Mouse (Mus musculus) embryo, embryonic 11.5 days (tissue): ENCODE measurements around the gene Olfr1045.
"Not testable (repeated sequence)": the region's sequence is repeated elsewhere in the genome, so short reads cannot be mapped to it uniquely, and the experiment has no call there.

Experiments used
- DNase-seq: peaks from one replicate; pipeline ENCODE4 v3.0.0-alpha.2; 2012; ENCODE audit warnings: low read depth, low spot score

Olfr1045 gene

GRCm38 (mm10) chr2:86202909-86203308 is at the start of gene Olfr1045:
Gene Olfr1045 (minus strand): TSS chr2:86203009.
- no peak for DNase-seq

DNA sequence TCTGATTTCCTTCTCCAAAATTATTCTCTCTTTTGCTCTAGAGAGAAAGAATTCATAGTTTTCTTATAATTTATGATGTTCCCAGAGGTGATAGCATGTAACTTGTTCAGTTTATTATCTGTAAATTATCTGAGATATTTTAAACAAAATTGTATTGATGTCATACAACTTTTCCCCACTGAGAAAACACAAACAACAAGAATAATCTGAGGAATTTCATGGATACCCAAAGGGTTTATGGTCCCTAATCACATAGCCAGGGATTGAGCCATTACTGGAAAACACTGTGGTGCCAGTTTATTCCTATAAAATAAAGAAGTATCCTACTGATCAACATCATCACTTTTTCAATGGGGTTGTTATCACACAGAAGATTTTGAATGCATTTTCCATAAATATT is 37.4 kb upstream of the Olfr1045 start, which contains the start of gene Olfr1048:
Gene Olfr1048 (minus strand): TSS at position 101 of the 400 bp plus-strand sequence.
- DNase-seq: no peak

DNA sequence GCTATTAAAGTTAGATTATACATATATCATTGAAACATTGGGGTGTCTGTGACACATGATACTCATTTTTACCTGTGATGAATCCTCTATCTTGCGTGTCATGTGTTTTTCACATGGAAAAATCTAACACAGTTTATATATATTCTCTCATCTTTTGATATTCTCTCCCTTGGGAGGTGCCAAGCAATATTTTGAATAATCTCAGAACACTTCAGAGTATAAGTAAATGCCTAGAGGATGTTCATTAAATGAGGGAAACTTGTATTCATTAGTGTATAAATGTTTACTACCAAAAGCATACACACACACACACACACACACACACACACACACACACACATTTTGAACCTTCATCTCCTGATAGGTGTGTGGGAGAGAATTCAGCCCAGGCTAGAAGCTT is 28.5 kb upstream of the Olfr1045 start, which contains the start of gene Olfr1047:
Gene Olfr1047 (minus strand): TSS at position 101 of the 400 bp plus-strand sequence.
- no peak for DNase-seq

DNA sequence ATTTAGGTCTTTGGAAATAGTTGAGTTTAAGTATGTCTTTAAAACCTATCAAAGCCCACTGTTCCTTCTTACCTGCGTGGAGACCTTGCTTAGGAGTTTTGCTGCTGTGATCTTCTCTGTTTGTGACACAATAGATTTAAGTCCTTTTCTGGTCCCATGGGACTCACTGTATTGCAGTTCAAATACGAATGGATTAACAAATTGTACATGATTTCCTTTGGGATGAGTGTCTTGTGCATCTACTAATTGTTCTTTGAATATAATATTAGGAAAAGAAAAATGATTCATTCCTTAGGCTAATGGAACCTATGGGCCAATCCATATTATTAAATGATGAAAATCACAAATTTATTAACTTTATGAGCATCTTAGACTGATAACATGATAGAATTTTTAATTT is 16.4 kb upstream of the Olfr1045 start, which contains the start of gene Olfr1046:
Gene Olfr1046 (minus strand): TSS at position 101 of the 400 bp plus-strand sequence.
- no peak for DNase-seq

DNA sequence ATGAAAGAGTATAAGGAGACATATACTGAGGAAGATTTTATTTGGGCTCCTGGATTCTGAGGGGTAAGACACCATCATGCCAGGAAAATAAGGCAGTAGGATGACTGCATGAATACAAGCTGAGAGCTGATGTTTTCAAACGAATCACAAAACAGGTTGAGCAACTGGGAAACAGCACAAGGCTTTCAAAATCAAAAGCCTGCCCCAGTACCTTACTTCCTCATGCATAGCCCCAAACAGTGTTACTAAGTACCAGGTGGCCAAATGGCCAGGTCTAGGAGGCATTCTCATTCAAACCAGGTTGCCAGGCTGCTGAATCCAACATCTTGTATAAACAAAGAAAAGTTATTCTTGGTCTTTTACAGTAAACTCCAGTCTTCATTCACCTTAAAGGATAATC is 6.9 kb downstream of the Olfr1045 start:
- no peak for DNase-seq

GRCm38 (mm10) chr2:86185583-86185982 is 17.2 kb downstream of the Olfr1045 start, which contains the start of gene Olfr52:
Gene Olfr52 (minus strand): TSS chr2:86185683.
- no peak for DNase-seq

DNA sequence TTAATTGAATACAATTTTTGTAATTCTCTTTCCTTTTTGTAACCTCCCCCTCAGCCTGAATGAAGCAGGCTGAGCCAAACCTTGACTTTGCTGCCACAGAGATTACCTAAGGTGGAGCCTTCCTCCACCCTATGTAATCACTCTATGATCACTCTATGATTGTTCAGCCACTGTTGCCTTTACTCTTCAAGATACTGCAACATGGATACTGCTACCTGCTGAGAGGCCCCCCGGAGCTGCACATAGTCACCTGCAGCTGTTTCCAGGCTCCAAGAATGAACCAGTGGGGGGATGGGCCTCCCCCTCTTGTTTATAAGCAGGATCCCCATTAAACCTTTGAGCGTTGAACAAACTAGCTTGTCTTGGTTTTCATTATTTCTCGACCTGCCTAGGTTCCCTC is 22.9 kb downstream of the Olfr1045 start:
- no peak for DNase-seq

DNA sequence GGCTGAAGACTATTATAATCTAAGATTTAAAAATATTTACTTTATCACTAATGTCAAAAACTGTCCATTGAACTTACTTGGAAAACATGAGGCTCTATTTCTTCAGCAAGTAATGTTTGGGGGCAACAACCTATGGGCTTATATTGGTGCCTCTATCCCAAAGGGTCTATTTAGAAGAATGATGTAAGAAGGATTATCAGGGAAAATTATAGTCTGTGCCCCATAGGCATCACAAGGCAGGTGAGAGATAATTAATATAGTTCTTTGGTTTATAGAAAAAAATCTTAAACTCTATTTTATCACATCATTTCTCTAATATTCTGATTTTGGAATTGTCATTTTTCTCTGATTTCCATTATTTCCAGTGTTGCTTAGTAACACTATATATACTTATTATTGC is 25.1 kb downstream of the Olfr1045 start, which contains the start of gene Olfr1044:
Gene Olfr1044 (minus strand): TSS at position 101 of the 400 bp plus-strand sequence.
- no peak for DNase-seq

DNA sequence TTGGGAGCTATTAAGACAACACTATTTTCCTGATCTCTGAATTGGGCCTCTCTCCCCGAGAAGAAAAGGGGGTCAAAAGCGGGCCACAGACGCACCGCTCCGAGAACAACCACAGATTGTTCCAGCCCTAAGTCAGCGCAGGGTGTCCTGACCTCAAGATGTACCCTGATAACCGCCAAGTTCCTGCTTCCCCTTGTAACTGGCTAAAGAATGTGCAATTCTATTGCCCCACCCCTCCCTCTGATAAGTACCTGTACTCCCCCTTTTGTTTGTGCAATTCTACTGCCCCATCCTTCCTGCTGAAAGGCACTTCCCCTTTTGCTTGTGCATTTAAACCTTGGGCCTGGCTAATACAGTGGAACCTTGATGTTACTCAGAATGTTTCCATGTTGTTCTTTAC is 27.4 kb downstream of the Olfr1045 start:
- not testable (repeated sequence) for DNase-seq

DNA sequence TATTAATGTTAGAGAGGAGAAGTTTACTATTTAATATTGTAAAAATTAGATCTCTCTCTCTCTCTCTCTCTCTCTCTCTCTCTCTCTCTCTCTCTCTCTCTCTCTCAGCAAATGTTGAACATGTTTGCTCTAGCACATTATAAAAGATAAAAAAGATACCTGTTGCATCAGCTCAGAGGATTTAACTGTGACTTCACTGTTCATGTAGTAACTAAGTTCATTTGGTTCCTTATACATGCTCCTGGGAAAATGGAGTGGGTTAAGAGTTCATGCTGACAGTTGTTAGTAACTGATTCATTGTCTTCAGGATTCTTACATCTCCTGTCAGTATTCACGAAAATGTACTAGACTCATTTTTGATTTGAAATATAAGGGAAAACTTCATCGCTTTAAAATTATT is 35.4 kb downstream of the Olfr1045 start, which contains the start of gene Olfr1043:
Gene Olfr1043 (minus strand): TSS at position 101 of the 400 bp plus-strand sequence.
- no peak for DNase-seq

- no peak for DNase-seq
Observed at GRCm38 (mm10) chr2:86161738-86162137, 41.1 kb downstream of the Olfr1045 start, which contains the start of gene Olfr1042. Gene Olfr1042 (minus strand): TSS chr2:86161838.

- no peak for DNase-seq
Observed at GRCm38 (mm10) chr2:86146632-86147031, 56.2 kb downstream of the Olfr1045 start, which contains the start of gene Olfr1040. Gene Olfr1040 (minus strand): TSS chr2:86146732.
